Mouse (Mus musculus) activated CD4-positive, CD25-positive, alpha-beta regulatory T cell (primary cell): ENCODE results near the gene Megf8. TPM values are rescaled to one million over a fixed set of nuclear protein-coding genes. Genes with fewer than 3 reads are reported as not detected.

ENCODE experiments used
- polyA plus RNA-seq, 2 experiments: library from polyadenylated mRNA; unstranded; fragments of 100-300 nt; shearing (Covaris generic); gene quantifications; one replicate each; pipeline ENCODE4 v1.2.1; 2017

Megf8 gene
- under 1 TPM; 0.06 to 0.11 TPM for polyA plus RNA-seq

DNA sequence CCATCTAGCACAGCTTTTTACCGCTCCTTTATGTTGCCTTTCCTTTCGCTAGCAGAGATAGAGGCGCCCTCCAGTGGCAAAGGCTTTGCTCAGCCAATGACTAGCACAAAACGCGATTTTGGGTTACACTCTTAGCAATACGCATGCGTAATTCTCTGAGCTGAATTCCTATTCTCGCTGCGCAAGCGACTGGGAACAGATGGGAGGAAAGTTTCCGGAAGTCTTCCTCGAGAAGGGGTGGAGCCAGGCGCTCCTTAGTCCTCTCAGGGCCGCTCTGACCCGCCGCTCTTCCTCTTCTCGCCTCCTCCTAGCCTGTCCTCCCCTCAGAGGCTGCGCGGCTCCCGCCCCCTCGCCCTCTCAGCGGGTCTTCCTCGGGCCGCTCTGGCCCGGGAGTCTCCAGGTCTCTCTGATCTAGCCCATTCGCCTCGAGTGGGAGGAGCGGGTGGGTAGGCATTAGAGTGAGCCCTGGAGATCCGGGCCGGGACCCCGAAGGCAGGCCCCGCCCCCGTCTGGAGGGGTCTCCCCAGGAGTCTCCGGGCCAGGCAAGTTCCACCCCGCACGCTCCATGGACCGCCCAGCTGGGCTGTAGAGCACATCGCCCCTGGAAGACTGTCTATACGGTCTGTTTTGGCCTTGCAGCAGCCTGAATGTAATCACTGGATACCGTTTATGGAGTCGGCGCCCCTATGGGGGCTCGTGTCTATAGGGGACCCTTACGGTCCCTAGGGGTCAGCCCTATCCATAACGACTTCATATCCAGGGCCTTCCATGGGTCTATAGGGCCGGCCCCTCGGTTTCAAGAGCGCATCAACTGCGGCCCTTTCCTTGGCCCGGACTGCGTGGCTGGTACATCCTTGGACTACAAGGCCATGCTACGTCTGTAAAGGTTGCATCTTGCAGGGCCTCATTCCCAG lies at the start of gene Megf8:
Gene Megf8, plus strand, starts transcription at position 633 of the 914 bp plus-strand sequence.

DNA sequence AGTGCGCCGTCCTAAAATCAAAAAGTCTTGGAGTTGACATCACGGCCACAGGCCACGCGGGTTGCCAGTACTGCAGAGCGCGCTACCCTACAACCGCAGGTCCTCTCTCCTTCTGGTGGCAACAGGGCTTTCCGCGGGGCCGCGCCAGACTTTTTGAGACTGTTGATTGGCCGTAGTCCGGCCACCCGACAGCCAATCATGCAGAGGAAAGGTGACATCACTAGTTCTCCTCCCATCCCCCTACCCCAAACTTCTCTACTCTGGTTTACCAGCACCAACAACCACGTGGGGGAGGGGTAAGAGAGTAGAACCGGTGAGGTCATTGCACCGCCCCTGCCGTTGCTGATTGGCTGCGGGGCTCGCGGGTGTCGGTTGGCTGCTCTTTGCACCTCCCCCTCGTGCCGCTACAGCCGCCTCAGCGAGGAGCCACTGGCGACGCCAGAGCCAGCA lies 49.6 kb upstream of the Megf8 start, which contains the start of gene Cic:
Gene Cic, plus strand, starts transcription at position 404 of the 450 bp plus-strand sequence.

DNA sequence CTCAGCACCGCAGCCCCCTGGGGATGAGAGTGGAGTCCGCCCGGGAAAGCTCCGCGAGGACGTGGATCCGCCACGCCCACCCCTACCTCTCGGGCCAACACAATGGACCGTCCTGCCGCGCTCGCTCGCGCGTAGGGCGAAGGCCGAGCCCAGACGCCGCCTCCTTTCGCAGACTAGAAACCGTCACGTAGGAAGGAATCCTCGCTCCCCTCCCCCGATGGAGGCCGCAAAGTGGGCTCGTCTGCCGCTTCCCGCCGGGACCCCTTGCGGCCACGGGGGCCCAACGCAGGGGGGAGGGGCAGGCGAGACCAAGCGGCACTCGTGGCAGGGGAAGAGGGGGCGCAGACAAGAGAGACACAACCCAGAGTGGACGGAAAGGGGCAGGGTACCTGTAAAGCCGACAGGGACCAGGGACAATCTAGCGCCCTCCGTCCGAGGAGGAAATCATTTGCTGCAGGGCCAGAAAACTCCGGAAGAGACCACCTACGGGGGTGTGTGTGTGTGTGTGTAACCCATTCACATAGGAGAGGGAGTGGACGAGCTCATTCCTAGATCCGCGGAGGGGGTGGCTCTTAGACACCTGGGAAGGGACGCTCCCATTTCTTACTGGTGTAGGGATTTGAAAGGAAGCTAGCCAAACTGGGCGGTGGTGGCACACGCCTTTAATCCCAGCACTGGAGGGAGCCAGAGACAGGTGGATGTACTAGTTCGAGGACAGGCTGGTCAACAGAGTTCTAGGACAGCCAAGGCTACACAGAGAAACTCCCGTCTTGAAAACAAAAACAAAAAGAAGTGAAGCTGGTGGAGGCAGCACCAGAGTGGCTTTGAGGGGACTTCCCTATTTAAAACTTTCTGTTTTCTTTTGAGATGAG lies 19.3 kb upstream of the Megf8 start, which contains the start of gene Pafah1b3:
Gene Pafah1b3, minus strand, starts transcription at position 533 of the 872 bp plus-strand sequence.

DNA sequence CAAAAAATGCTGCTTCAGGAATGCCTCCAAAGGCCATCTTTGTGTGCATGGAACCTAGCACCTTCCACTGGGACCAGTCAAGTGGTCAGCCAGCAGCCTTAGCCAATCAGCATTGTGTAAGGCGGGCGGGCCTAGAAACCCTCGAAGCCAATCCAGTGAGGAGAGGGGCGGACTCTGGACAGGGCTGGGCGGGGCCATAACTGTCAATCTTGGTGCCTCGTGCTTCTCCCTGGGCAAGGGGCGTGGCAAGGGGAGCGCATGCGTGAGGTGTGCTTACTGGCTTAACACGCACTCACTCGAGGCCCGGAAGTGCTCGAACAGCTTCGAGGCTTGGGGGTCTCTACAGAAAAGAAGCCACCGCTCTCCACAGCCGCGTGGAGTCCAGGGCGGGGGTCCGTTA lies 15.9 kb upstream of the Megf8 start, which contains the start of gene Prr19:
Gene Prr19, plus strand, starts transcription at position 349 of the 400 bp plus-strand sequence.

DNA sequence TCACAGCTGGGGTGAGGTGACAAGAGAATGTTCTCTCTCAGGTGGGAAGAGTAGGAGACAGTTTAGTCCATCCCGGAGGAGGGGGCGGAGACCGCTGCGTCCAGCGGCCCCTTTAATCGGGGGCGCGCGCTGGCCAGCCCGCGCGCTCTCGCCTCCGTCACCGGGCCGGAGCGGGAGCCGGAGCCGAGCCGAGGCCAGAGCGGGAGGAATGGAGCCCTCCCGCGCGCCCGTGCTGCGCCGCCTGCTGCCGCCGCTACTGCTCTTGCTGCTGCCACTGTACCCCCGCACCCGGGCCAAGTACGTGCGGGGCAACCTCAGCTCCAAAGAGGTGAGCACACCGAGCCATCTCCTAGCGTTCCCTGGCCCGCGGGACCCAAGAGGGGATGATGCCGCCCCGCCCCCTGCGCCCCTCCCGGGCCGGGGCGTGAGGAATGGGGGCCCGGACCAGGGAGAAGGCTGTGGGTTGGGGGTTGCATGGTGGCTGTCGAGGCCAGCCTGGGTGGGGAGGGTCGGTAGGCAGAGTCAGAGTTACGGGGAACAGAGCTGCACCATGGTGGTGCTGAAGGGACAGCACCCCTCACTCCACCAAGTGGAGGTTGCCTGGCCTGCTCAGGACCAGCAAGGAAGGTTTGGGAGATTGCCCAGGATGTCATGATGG lies 10.9 kb upstream of the Megf8 start, which contains the start of gene Tmem145:
Gene Tmem145, plus strand, starts transcription at position 151 of the 658 bp plus-strand sequence.

DNA sequence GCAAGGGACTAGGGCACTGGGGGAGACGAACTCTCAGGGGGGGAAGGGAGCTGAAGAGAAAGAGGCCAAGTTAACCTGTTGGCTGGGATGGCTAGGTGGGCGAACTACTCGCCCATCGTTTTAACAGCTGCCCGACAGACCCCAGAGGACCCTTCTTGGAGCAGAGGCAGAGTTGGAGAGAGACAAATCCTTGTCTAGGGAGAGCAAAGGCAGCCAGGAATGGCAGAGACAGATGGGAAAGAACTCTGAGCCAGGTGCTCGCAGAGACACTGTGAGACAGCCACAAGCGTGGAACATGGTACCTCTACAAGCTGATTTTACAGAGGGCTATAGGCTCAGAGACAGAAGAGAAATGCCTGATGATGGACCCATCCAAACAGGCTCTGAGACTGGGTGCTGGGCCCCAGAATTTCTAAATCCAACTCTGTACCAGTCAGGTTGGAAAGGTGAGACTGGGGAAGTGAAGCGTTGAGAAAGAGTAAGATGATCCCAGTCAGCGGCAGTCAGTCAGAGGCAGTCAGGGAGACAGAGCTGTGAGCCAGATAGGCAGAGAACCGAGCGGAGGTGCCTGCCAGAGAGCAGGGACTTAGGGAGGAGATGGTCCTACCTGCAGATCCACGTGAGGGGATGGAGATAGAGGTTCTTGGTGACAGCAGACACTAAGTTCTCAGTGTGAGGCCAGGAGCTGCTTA lies 52.2 kb downstream of the Megf8 start, which contains the start of gene Cnfn:
Gene Cnfn, minus strand, starts transcription at position 667 of the 692 bp plus-strand sequence.

DNA sequence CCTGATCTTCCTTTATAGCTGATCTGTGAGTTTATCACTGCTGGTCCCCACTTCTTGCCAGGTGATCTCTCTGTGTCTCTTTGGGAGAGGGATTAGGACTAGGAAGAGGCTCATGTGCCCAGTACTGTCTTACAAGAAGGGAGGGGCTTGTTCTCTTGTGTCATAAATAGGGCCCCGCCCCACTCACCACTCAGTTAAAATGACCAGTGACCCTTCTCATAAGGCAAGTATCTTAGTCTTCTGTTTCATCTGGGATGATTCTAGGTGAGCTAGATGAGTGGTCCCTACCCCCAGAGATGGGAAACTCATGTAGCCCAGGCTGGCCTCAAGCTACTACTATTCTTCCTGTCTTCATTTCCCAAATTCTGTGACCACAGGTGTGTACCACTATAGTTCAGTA lies 81.6 kb downstream of the Megf8 start, which contains the start of gene Lipe:
Gene Lipe, minus strand, starts transcription at position 101 of the 400 bp plus-strand sequence.

DNA sequence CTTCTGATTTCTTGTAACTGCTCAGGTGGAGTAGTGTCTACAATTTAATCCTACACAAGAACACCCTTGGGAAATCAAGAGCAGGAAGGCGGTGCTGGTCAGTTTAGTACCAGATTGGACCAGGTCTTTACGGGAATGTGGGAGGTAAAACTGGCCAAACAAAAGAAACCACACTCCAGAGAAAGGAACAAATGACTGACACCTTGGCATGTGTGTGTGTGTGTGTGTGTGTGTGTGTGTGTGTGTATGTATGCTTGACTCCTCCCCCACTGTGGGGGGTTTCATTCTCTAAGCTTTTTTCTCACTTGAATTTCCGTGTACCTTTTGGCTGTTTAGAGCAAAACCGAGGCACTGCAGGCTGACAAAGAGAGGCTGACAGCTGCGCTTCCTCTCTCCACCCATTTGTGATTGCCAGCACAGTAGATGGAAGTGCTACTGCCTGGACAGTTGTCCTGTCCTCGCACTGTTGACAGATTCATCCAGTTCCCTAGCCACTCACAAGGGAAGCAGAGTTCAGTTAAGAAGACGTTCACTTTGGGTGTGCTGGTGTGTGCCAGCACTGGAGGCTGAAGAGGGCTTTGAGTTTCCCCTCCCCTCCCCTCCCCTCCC lies 96.0 kb downstream of the Megf8 start, which contains the start of gene Cxcl17:
Gene Cxcl17, minus strand, starts transcription at position 54 of the 609 bp plus-strand sequence.

Other genes with a start within 250 kb of the Megf8 start
- gene Grik5, start 244.8 kb upstream of the Megf8 start, polyA plus RNA-seq, result 1 to 10 TPM; 5.9 to 7.7 TPM
- gene Zfp574, start 244.6 kb upstream of the Megf8 start, polyA plus RNA-seq, result 10 to 100 TPM; 17.5 to 28.2 TPM
- 10 to 100 TPM; 73.9 to 77.6 TPM for gene Pou2f2, start 137.4 kb upstream of the Megf8 start, polyA plus RNA-seq
- 10 to 100 TPM; 66.7 to 85.6 TPM for gene Dedd2, start 96.5 kb upstream of the Megf8 start, polyA plus RNA-seq
- 1 to 10 TPM; 2.6 to 3.3 TPM for gene Zfp526, start 95.7 kb upstream of the Megf8 start, polyA plus RNA-seq
- 10 to 100 TPM; 83.3 to 91.6 TPM for gene Gsk3a, start 79.3 kb upstream of the Megf8 start, polyA plus RNA-seq
- gene Erf, start 66.4 kb upstream of the Megf8 start, polyA plus RNA-seq, result 1 to 10 TPM; 1.9 to 2.6 TPM
- 10 to 100 TPM; 35.1 to 35.4 TPM for gene Cic, start 49.5 kb upstream of the Megf8 start, polyA plus RNA-seq
- 10 to 100 TPM; 25.9 to 42.4 TPM for gene Pafah1b3, start 19.2 kb upstream of the Megf8 start, polyA plus RNA-seq
- gene Prr19, start 15.8 kb upstream of the Megf8 start, polyA plus RNA-seq, result not detected
- gene Tmem145, start 11.1 kb upstream of the Megf8 start, polyA plus RNA-seq, result under 1 TPM in 1 of 2 experiments, not detected in 1; 0.12 TPM
- not detected for gene Cnfn, start 52.6 kb downstream of the Megf8 start, polyA plus RNA-seq
- 10 to 100 TPM; 11.6 to 13.0 TPM for gene Lipe, start 81.5 kb downstream of the Megf8 start, polyA plus RNA-seq
- gene Cxcl17, start 95.7 kb downstream of the Megf8 start, polyA plus RNA-seq, result not detected
- 1 to 10 TPM in 1 of 2 experiments, under 1 TPM in 1; 0.97 to 2.0 TPM for gene Ceacam1, start 160.4 kb downstream of the Megf8 start, polyA plus RNA-seq
- gene Ceacam2, start 222.7 kb downstream of the Megf8 start, polyA plus RNA-seq, result not detected